Mouse (Mus musculus): ENCODE results near the gene Slc44a2. TPM values are rescaled to one million over a fixed set of nuclear protein-coding genes. Genes with fewer than 3 reads are reported as not detected.

The Slc44a2 gene
- polyA plus RNA-seq, 1 experiment, result 356 TPM

GRCm38 (mm10) chr9:21402764-21403253 lies 82.3 kb downstream of the Slc44a2 start:
- 77% methylated on average over 11 of the region's 11 CpGs for WGBS

GRCm38 (mm10) chr9:21403745-21404144 lies 83.2 kb downstream of the Slc44a2 start:
- no peak overlapping the region for H3K4me3 ChIP-seq (ENCODE audit: insufficient read depth, low read depth, low read length)
- no peak overlapping the region for H3K27ac ChIP-seq (ENCODE audit: insufficient read depth, low read depth, low read length)
- TF ChIP-seq CTCF (IDR thresholded peaks at IDR 0.05; ENCODE audit: insufficient read depth, low read depth, low read length) (no peak), POLR2A (IDR thresholded peaks at IDR 0.05; ENCODE audit: insufficient read depth, low read depth, low read length) (no peak)
- WGBS, result 94% methylated on average over 5 of the region's 5 CpGs
- H3K4me1 ChIP-seq (ENCODE audit: control insufficient read depth, insufficient read depth, low read length), result 0 out of 2 replicates have a peak, but pooled peaks cover 2% of the 10 kb centered on the region

More at GRCm38 (mm10) chr9:21402764-21403253, 82.3 kb downstream of the Slc44a2 start:
- TF ChIP-seq CTCF (IDR thresholded peaks at IDR 0.05; ENCODE audit: insufficient read depth, low read depth, low read length) (no peak), POLR2A (IDR thresholded peaks at IDR 0.05; ENCODE audit: insufficient read depth, low read depth, low read length) (no peak)
- no peak overlapping the region for H3K27ac ChIP-seq (ENCODE audit: insufficient read depth, low read depth, low read length)
- H3K4me1 ChIP-seq (ENCODE audit: control insufficient read depth, insufficient read depth, low read length), result 0 out of 2 replicates have a peak, but pooled peaks cover 2% of the 10 kb centered on the region
- H3K4me3 ChIP-seq (ENCODE audit: insufficient read depth, low read depth, low read length), result no peak overlapping the region

Other genes with a start within 250 kb of the Slc44a2 start
- not detected in 2 replicates for gene Gm49373, start 247.6 kb upstream of the Slc44a2 start, polyA plus RNA-seq (2012; ENCODE audit: insufficient read depth, insufficient read length, low replicate concordance, missing spikeins)
- not detected in 2 replicates for gene Fdx1l, start 247.1 kb upstream of the Slc44a2 start, polyA plus RNA-seq (2012; ENCODE audit: insufficient read depth, insufficient read length, low replicate concordance, missing spikeins)
- gene Gm38431, start 228.7 kb upstream of the Slc44a2 start, polyA plus RNA-seq (2012; ENCODE audit: insufficient read depth, insufficient read length, low replicate concordance, missing spikeins), result not detected in 2 replicates
- not detected in 2 replicates for gene Raver1, start 228.7 kb upstream of the Slc44a2 start, polyA plus RNA-seq (2012; ENCODE audit: insufficient read depth, insufficient read length, low replicate concordance, missing spikeins)
- gene Tyk2, start 189.5 kb upstream of the Slc44a2 start, polyA plus RNA-seq (2012; ENCODE audit: insufficient read depth, insufficient read length, low replicate concordance, missing spikeins), result not detected in 2 replicates
- gene Cdc37, start 170.7 kb upstream of the Slc44a2 start, polyA plus RNA-seq (2012; ENCODE audit: insufficient read depth, insufficient read length, low replicate concordance, missing spikeins), result 282 TPM in 1 of 2 replicates, not detected in the other
- not detected in 2 replicates for gene Pde4a, start 155.0 kb upstream of the Slc44a2 start, polyA plus RNA-seq (2012; ENCODE audit: insufficient read depth, insufficient read length, low replicate concordance, missing spikeins)
- not detected in 2 replicates for gene Keap1, start 81.3 kb upstream of the Slc44a2 start, polyA plus RNA-seq (2012; ENCODE audit: insufficient read depth, insufficient read length, low replicate concordance, missing spikeins)
- gene S1pr5, start 72.3 kb upstream of the Slc44a2 start, polyA plus RNA-seq (2012; ENCODE audit: insufficient read depth, insufficient read length, low replicate concordance, missing spikeins), result not detected in 2 replicates
- not detected in 2 replicates for gene Atg4d, start 55.4 kb upstream of the Slc44a2 start, polyA plus RNA-seq (2012; ENCODE audit: insufficient read depth, insufficient read length, low replicate concordance, missing spikeins)
- gene Kri1, start 32.7 kb upstream of the Slc44a2 start, polyA plus RNA-seq (2012; ENCODE audit: insufficient read depth, insufficient read length, low replicate concordance, missing spikeins), result not detected in 2 replicates
- gene Cdkn2d, start 29.3 kb upstream of the Slc44a2 start, polyA plus RNA-seq (2012; ENCODE audit: insufficient read depth, insufficient read length, low replicate concordance, missing spikeins), result not detected in 2 replicates
- not detected in 2 replicates for gene Ap1m2, start 8.4 kb upstream of the Slc44a2 start, polyA plus RNA-seq (2012; ENCODE audit: insufficient read depth, insufficient read length, low replicate concordance, missing spikeins)
- gene Ilf3, start 47.2 kb downstream of the Slc44a2 start, polyA plus RNA-seq (2012; ENCODE audit: insufficient read depth, insufficient read length, low replicate concordance, missing spikeins), result not detected in 2 replicates
- gene Qtrt1, start 91.1 kb downstream of the Slc44a2 start, polyA plus RNA-seq (2012; ENCODE audit: insufficient read depth, insufficient read length, low replicate concordance, missing spikeins), result not detected in 2 replicates
- 371 TPM in 1 of 2 replicates, not detected in the other for gene Dnm2, start 104.2 kb downstream of the Slc44a2 start, polyA plus RNA-seq (2012; ENCODE audit: insufficient read depth, insufficient read length, low replicate concordance, missing spikeins)
- not detected in 2 replicates for gene Tmed1, start 189.6 kb downstream of the Slc44a2 start, polyA plus RNA-seq (2012; ENCODE audit: insufficient read depth, insufficient read length, low replicate concordance, missing spikeins)
- gene AB124611, start 205.5 kb downstream of the Slc44a2 start, polyA plus RNA-seq (2012; ENCODE audit: insufficient read depth, insufficient read length, low replicate concordance, missing spikeins), result not detected in 2 replicates
- gene Carm1, start 226.2 kb downstream of the Slc44a2 start, polyA plus RNA-seq (2012; ENCODE audit: insufficient read depth, insufficient read length, low replicate concordance, missing spikeins), result not detected in 2 replicates